Mouse (Mus musculus): ENCODE results near the gene Pitx3. TPM values are rescaled to one million over a fixed set of nuclear protein-coding genes. Genes with fewer than 3 reads are reported as not detected.

The Pitx3 gene
- polyA plus RNA-seq, 1 experiment from 2014 or later = 0.48 TPM

- peaks cover 39% of the 10 kb centered on the region for H3K4me1 ChIP-seq (replicated peaks)
- peak within 1 kb of the TSS; percentile 48 for H3K27ac ChIP-seq
- peak within 1 kb of the TSS; percentile 85 for H3K4me2 ChIP-seq
- no peaks in the 10 kb centered on the region for H3K9me3 ChIP-seq (replicated peaks)
- H3K27me3 ChIP-seq = peaks cover 29% of the 10 kb centered on the region
- H3K9ac ChIP-seq = peak within 1 kb of the TSS; percentile 70
- no peaks in the 10 kb centered on the region for H3K36me3 ChIP-seq
- peak; percentile 95 for ATAC-seq (replicated peaks; ENCODE audit: insufficient number of reproducible peaks, insufficient read depth, low FRiP score, low read depth)
- H3K4me3 ChIP-seq = peak within 1 kb of the TSS; percentile 67
- under 1% methylated on average over 37 of the region's 37 CpGs for WGBS
These were observed 4.1 kb upstream of the Pitx3 start, which contains the start of gene Gbf1 for GRCm38 (mm10) chr19:46152127-46152803. Gene Gbf1, plus strand, starts transcription at chr19:46152509.

- Histone ChIP-seq H3K4me3 (peak overlapping the region; percentile 71), H3K36me3 (no peaks in the 10 kb centered on the region), H3K4me1 (replicated peaks) (peaks cover 36% of the 10 kb centered on the region), H3K4me2 (peak overlapping the region; percentile 99), H3K9me3 (replicated peaks) (no peaks in the 10 kb centered on the region), H3K27ac (no peak overlapping the region), H3K9ac (no peak overlapping the region), H3K27me3 (peaks cover 58% of the 10 kb centered on the region)
- no peak for ATAC-seq (replicated peaks; ENCODE audit: insufficient number of reproducible peaks, insufficient read depth, low FRiP score, low read depth)
- 27% methylated on average over 12 of the region's 12 CpGs for WGBS
These were observed 965 bp upstream of the Pitx3 start for GRCm38 (mm10) chr19:46149091-46149490.

DNA sequence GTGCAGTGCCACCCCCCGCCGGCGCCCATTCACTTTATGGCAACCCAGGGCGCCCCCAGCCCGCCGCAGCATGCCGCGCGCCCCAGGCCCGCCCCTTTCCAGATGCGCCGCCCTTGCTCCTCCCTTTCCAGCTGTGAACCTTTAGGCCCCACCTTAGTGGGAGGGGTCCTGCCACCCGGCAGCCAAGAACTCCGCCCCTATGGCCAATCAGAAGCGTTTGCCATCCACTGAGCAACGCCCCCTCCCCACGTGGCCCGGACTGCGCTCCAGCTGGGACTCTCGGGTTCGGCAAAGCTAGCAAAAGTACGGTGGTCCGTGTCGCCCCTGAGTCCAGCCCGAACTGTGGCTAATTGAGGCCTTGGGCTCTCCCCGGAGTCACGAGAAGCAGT, 240 bp upstream of the Pitx3 start:
- Histone ChIP-seq H3K36me3 (no peaks in the 10 kb centered on the region), H3K9ac (peak overlapping the region; percentile 41), H3K9me3 (replicated peaks) (no peaks in the 10 kb centered on the region), H3K4me3 (peak overlapping the region; percentile 71), H3K27me3 (peaks cover 66% of the 10 kb centered on the region), H3K27ac (no peak overlapping the region), H3K4me2 (peak overlapping the region; percentile 99), H3K4me1 (replicated peaks) (peaks cover 29% of the 10 kb centered on the region)
- under 1% methylated on average over 27 of the region's 27 CpGs for WGBS
- peak; percentile 71 for ATAC-seq (replicated peaks; ENCODE audit: insufficient number of reproducible peaks, insufficient read depth, low FRiP score, low read depth)

- Histone ChIP-seq H3K9ac (no peak overlapping the region), H3K4me1 (replicated peaks) (peaks cover 35% of the 10 kb centered on the region), H3K27ac (no peak overlapping the region), H3K27me3 (peaks cover 62% of the 10 kb centered on the region), H3K4me3 (no peak overlapping the region), H3K9me3 (replicated peaks) (no peaks in the 10 kb centered on the region), H3K4me2 (peak overlapping the region; percentile 21; the same call in 1 of the 2 replicates), H3K36me3 (no peaks in the 10 kb centered on the region)
- peak; percentile 59 for ATAC-seq (replicated peaks; ENCODE audit: insufficient number of reproducible peaks, insufficient read depth, low FRiP score, low read depth)
- WGBS = 18% methylated on average over 6 of the region's 6 CpGs
These were observed 7.0 kb downstream of the Pitx3 start for GRCm38 (mm10) chr19:46141091-46141490.

- Histone ChIP-seq H3K9ac (no peak overlapping the region), H3K36me3 (no peaks in the 10 kb centered on the region), H3K4me3 (no peak overlapping the region), H3K27me3 (peaks cover 60% of the 10 kb centered on the region), H3K9me3 (replicated peaks) (no peaks in the 10 kb centered on the region), H3K27ac (no peak overlapping the region), H3K4me2 (no peak overlapping the region; the same call in 1 of the 2 replicates), H3K4me1 (replicated peaks) (peaks cover 43% of the 10 kb centered on the region)
- ATAC-seq (replicated peaks; ENCODE audit: insufficient number of reproducible peaks, insufficient read depth, low FRiP score, low read depth) = no peak
- WGBS = 78% methylated on average over 2 of the region's 2 CpGs
These were observed 7.8 kb downstream of the Pitx3 start for GRCm38 (mm10) chr19:46140324-46140723.

DNA sequence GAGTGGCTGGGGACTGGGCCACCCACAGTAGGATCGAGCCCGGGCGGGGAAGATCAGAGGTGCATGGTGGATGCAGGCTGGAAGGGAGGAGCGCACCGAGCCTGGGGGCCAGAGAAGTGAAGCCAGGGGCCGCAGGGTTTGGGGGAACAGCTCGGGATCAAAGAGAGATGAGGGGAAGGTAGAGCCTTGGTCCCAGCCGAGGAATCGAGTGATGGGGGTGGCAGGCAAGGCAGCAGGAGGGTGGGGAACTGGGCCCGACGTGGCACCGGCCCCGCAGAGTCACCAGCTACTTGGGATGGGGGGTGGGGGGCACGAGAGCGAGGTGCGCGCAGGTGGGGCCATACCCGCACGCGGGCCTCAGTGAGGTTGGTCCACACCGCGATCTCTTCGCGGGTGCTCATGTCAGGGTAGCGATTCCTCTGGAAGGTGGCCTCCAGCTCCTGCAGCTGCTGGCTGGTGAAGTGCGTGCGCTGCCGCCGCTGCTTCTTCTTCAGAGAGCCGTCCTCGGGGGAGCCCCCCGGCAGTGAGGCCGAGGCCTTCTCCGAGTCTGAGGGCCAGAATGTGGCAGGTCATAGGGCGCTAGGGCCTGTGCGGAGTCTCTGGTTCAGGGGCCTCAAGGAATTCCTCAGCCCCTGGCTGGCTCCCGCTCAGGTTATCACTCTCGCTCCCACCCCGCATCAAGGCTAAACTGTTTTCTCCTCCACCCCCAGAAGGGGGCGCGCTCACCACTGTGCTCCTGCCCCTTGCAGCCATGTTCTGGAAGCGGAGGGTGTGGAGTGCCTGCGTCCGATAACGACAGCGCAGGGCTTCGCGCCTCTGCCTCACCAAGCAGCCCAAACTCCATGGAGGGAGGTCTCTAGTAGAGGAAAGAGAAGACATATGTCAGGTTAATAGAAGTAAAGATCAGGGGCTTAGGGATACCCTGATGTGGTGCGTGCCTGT, 11.2 kb downstream of the Pitx3 start:
- WGBS = 3% methylated on average over 49 of the region's 49 CpGs

GRCm38 (mm10) chr19:46135789-46136638, 12.1 kb downstream of the Pitx3 start:
- Histone ChIP-seq H3K27me3 (peaks cover 74% of the 10 kb centered on the region), H3K4me2 (peak overlapping the region; percentile 100), H3K9ac (peak overlapping the region; percentile 58), H3K4me3 (peak overlapping the region; percentile 59), H3K27ac (no peak overlapping the region), H3K4me1 (replicated peaks) (peaks cover 36% of the 10 kb centered on the region), H3K36me3 (no peaks in the 10 kb centered on the region), H3K9me3 (replicated peaks) (no peaks in the 10 kb centered on the region)
- ATAC-seq (replicated peaks; ENCODE audit: insufficient number of reproducible peaks, insufficient read depth, low FRiP score, low read depth) = peak; percentile 75
- 1% methylated on average over 77 of the region's 79 CpGs for WGBS

More for the DNA sequence above, 11.2 kb downstream of the Pitx3 start:
- Histone ChIP-seq H3K9me3 (replicated peaks) (no peaks in the 10 kb centered on the region), H3K4me2 (peak overlapping the region; percentile 100), H3K27ac (no peak overlapping the region), H3K4me3 (peak overlapping the region; percentile 59), H3K36me3 (no peaks in the 10 kb centered on the region), H3K27me3 (peaks cover 70% of the 10 kb centered on the region), H3K4me1 (replicated peaks) (peaks cover 40% of the 10 kb centered on the region), H3K9ac (peak overlapping the region; percentile 58)
- peak; percentile 21; the same call in 1 of the 2 replicates for ATAC-seq (replicated peaks; ENCODE audit: insufficient number of reproducible peaks, insufficient read depth, low FRiP score, low read depth)

DNA sequence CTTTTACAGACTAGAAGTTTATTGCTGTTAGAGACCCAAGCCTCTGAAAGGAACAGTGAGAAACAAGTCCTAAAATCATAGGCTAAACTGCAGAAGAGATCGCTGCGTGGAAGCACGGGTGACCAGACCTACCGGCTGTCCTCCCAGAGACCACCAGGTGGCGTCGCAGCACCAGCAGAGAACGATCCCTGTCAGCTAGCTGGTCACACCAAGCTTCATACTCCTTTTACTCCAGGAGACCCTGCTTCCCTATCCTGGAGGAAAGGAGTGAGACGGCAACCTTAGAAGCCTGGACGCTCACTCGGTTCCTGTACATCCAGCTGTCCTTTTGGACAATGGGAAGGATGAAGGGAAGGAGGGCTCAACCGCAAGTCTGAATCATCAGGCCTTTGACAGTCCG, 12.8 kb downstream of the Pitx3 start:
- Histone ChIP-seq H3K4me2 (peak overlapping the region; percentile 100), H3K9me3 (replicated peaks) (no peaks in the 10 kb centered on the region), H3K27me3 (peaks cover 82% of the 10 kb centered on the region), H3K27ac (no peak overlapping the region), H3K36me3 (no peaks in the 10 kb centered on the region), H3K9ac (peak overlapping the region; percentile 58; the same call in 1 of the 2 replicates), H3K4me3 (peak overlapping the region; percentile 59), H3K4me1 (replicated peaks) (peaks cover 29% of the 10 kb centered on the region)
- 0 out of 2 replicates have a peak, but pooled peaks have one; percentile 16 for ATAC-seq (replicated peaks; ENCODE audit: insufficient number of reproducible peaks, insufficient read depth, low FRiP score, low read depth)
- 3% methylated on average over 12 of the region's 12 CpGs for WGBS

DNA sequence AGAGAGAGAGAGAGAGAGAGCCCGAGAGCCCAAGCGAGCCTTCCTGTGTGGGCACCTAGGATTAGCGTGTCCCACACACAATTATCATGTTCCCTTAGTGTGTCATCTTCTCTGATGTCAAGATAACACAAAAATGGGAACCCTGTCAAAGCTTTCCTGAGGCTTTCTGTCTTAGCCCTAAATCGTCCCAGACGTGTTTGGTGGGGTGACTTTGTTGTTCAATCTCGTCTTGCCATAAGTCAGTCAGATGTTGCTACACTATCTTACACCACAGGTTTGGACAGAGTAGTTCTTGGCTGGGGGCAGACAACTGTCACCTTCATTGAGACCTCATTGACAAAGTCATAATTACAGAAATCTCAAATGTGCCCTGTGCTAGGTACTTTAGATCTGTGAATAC, 15.5 kb downstream of the Pitx3 start:
- H3K27me3 ChIP-seq = peaks cover 72% of the 10 kb centered on the region
- H3K4me1 ChIP-seq (replicated peaks) = peaks cover 28% of the 10 kb centered on the region
- H3K9ac ChIP-seq = no peak overlapping the region
- H3K4me2 ChIP-seq = no peak overlapping the region; the same call in 1 of the 2 replicates
- no peaks in the 10 kb centered on the region for H3K36me3 ChIP-seq
- no peaks in the 10 kb centered on the region for H3K9me3 ChIP-seq (replicated peaks)
- no peak overlapping the region for H3K27ac ChIP-seq
- H3K4me3 ChIP-seq = no peak overlapping the region
- no peak for ATAC-seq (replicated peaks; ENCODE audit: insufficient number of reproducible peaks, insufficient read depth, low FRiP score, low read depth)
- WGBS = 42% methylated on average over 6 of the region's 6 CpGs

GRCm38 (mm10) chr19:46131694-46132525, 16.2 kb downstream of the Pitx3 start, which contains the start of gene Elovl3:
Gene Elovl3, plus strand, starts transcription at chr19:46131897.
- Histone ChIP-seq H3K4me3 (peak within 1 kb of the TSS; percentile 37), H3K27me3 (peaks cover 66% of the 10 kb centered on the region), H3K4me2 (peak within 1 kb of the TSS; percentile 61), H3K27ac (no peak within 1 kb of the TSS), H3K9ac (peak within 1 kb of the TSS; percentile 9; the same call in 1 of the 2 replicates), H3K36me3 (no peaks in the 10 kb centered on the region), H3K4me1 (replicated peaks) (peaks cover 24% of the 10 kb centered on the region), H3K9me3 (replicated peaks) (no peaks in the 10 kb centered on the region)
- WGBS = 3% methylated on average over 31 of the region's 31 CpGs
- peak; percentile 63; the same call in 1 of the 2 replicates for ATAC-seq (replicated peaks; ENCODE audit: insufficient number of reproducible peaks, insufficient read depth, low FRiP score, low read depth)
